Mouse (Mus musculus): ENCODE measurements around the gene Dgke. TPM values are rescaled to one million over a fixed set of nuclear protein-coding genes. Genes with fewer than 3 reads are reported as not detected.

Gene Dgke
- polyA plus RNA-seq, 1 experiment: 1.6 TPM

DNA sequence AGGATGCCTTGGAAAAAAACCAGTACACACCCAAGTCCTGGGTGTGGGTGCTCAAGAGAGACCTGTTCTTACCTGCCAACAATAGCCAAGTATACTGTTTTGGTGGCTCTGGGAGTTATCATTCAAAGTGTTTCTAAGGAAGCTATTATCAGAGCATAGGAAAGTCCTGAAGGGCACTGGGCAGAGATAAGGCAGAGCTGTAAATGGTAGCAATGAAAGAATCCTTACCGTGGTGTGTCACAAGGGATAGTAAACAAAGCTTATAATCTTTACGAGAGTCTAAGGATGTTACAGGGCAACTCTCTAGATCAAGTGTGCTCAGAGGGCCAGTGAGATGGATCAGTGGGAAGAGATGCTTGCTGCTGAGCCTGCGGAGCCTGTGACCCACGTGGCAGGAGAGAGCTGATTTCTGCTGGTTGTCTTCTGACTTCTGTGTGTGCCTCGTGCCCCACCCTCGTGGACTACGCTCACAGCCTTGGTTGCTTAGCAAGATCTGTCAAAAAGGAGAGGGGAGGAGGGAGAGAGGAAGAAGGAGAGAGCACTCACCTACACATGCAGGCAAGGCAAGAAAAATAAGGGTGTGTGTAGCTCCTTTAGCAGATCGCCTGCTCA is 44.4 kb downstream of the Dgke start:
- H3K27me3 ChIP-seq (ENCODE audit: control insufficient read depth, insufficient read depth, insufficient read length): no peaks in the 10 kb centered on the region
- H3K79me2 ChIP-seq (ENCODE audit: control insufficient read depth, insufficient read depth): no peaks in the 10 kb centered on the region
- H3K4me3 ChIP-seq (ENCODE audit: insufficient read depth, poor library complexity, severe bottlenecking): no peak overlapping the region
- H3K79me3 ChIP-seq (ENCODE audit: low read depth): no peaks in the 10 kb centered on the region
- no peak overlapping the region for H3ac ChIP-seq (ENCODE audit: control insufficient read depth, insufficient read length, low read depth)
- no peaks in the 10 kb centered on the region for H3K36me3 ChIP-seq (ENCODE audit: control insufficient read depth, insufficient read depth)
- TF ChIP-seq MYOD1 (IDR thresholded peaks at IDR 0.05; ENCODE audit: control insufficient read depth, insufficient read length, low read depth) (no peak), MYOG (IDR thresholded peaks at IDR 0.05; ENCODE audit: control insufficient read depth, extremely low read depth, insufficient read length) (no peak), CEBPB (IDR thresholded peaks at IDR 0.05; ENCODE audit: low read depth) (no peak), MAX (IDR thresholded peaks at IDR 0.05) (no peak), CTCF (IDR thresholded peaks at IDR 0.05; ENCODE audit: control insufficient read depth, insufficient read depth, insufficient read length) (no peak), FOSL1 (IDR thresholded peaks at IDR 0.05; ENCODE audit: insufficient read depth, low read length, poor library complexity, severe bottlenecking) (no peak), USF1 (IDR thresholded peaks at IDR 0.05; ENCODE audit: low read depth) (no peak)

DNA sequence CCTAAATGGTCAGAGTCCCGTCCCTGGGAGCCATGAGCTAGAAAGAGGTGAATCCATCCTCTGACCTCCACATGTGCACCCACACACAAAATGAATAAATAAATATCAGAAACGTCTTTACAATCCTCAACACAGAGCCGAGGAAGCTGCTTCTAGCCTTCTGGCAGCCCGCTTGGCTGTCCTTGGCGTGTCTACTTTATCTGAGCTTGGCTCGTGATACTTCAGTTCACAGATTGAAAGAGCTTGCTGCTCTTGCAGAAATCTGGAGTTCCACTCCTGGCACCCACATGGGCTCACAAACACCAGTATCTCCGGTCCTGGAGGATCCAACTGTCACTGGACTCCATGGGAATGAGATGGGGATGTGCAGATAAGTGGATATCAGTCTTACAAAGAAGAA is 45.0 kb downstream of the Dgke start:
- Histone ChIP-seq H3K4me3 (ENCODE audit: insufficient read depth, poor library complexity, severe bottlenecking) (no peak overlapping the region), H3ac (ENCODE audit: control insufficient read depth, insufficient read length, low read depth) (no peak overlapping the region)
- no peak for TF ChIP-seq USF1 (IDR thresholded peaks at IDR 0.05; ENCODE audit: low read depth)
- no peak for TF ChIP-seq CTCF (IDR thresholded peaks at IDR 0.05; ENCODE audit: control insufficient read depth, insufficient read depth, insufficient read length)
- no peak for TF ChIP-seq MYOD1 (IDR thresholded peaks at IDR 0.05; ENCODE audit: control insufficient read depth, insufficient read length, low read depth)
- no peak for TF ChIP-seq MAX (IDR thresholded peaks at IDR 0.05)
- TF ChIP-seq FOSL1 (IDR thresholded peaks at IDR 0.05; ENCODE audit: insufficient read depth, low read length, poor library complexity, severe bottlenecking): no peak
- TF ChIP-seq CEBPB (IDR thresholded peaks at IDR 0.05; ENCODE audit: low read depth): no peak
- no peak for TF ChIP-seq MYOG (IDR thresholded peaks at IDR 0.05; ENCODE audit: control insufficient read depth, extremely low read depth, insufficient read length)

DNA sequence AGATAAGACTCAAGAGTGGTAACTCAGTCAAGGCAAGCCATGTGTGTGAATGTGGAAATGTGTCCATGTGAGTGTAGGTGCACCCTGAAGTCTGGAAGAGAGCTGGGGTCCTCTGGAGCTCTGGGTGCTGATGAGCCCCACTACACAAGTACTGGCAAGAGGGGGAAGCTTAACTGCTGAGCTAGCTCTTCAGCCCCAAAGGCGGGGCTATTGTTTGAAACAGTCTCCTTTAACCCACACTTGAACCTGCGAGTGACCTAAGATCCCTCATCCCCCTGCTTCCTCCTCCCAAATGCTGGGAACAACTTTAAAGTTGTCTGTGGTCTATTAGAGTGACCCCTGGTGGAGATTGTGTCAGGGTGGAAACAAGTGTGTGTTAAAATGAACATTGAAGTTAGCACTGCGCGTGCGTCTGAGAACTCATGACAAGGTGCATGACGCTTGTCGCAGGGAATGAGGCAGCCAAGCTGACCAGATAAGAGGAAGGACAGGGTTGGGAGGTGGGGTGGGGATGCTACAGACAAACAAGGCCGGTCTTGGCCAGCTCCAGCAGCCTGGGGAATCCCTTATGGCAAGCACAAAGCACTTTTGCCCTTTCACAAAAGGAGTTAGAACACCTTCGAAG is 45.9 kb downstream of the Dgke start:
- Histone ChIP-seq H3K79me2 (ENCODE audit: control insufficient read depth, insufficient read depth) (no peaks in the 10 kb centered on the region), H3K36me3 (ENCODE audit: control insufficient read depth, insufficient read depth) (peaks cover 9% of the 10 kb centered on the region), H3K27me3 (ENCODE audit: control insufficient read depth, insufficient read depth, insufficient read length) (no peaks in the 10 kb centered on the region), H3K79me3 (ENCODE audit: low read depth) (no peaks in the 10 kb centered on the region), H3K4me3 (ENCODE audit: insufficient read depth, poor library complexity, severe bottlenecking) (no peak overlapping the region), H3ac (ENCODE audit: control insufficient read depth, insufficient read length, low read depth) (no peak overlapping the region)
- TF ChIP-seq FOSL1 (IDR thresholded peaks at IDR 0.05; ENCODE audit: insufficient read depth, low read length, poor library complexity, severe bottlenecking) (no peak), MYOD1 (IDR thresholded peaks at IDR 0.05; ENCODE audit: control insufficient read depth, insufficient read length, low read depth) (no peak), CEBPB (IDR thresholded peaks at IDR 0.05; ENCODE audit: low read depth) (no peak), USF1 (IDR thresholded peaks at IDR 0.05; ENCODE audit: low read depth) (no peak), CTCF (IDR thresholded peaks at IDR 0.05; ENCODE audit: control insufficient read depth, insufficient read depth, insufficient read length) (no peak), MYOG (IDR thresholded peaks at IDR 0.05; ENCODE audit: control insufficient read depth, extremely low read depth, insufficient read length) (no peak), MAX (IDR thresholded peaks at IDR 0.05) (no peak)

More for the DNA sequence above, 45.0 kb downstream of the Dgke start:
- Histone ChIP-seq H3K79me2 (ENCODE audit: control insufficient read depth, insufficient read depth) (no peaks in the 10 kb centered on the region), H3K79me3 (ENCODE audit: low read depth) (no peaks in the 10 kb centered on the region), H3K27me3 (ENCODE audit: control insufficient read depth, insufficient read depth, insufficient read length) (no peaks in the 10 kb centered on the region), H3K36me3 (ENCODE audit: control insufficient read depth, insufficient read depth) (peaks cover 4% of the 10 kb centered on the region)

GRCm38 (mm10) chr11:89017514-89018182 is 49.0 kb downstream of the Dgke start:
- no peak overlapping the region for H3K4me3 ChIP-seq (ENCODE audit: insufficient read depth, poor library complexity, severe bottlenecking)
- no peak for TF ChIP-seq CTCF (IDR thresholded peaks at IDR 0.05; ENCODE audit: control insufficient read depth, insufficient read depth, insufficient read length)
- no peak overlapping the region for H3ac ChIP-seq (ENCODE audit: control insufficient read depth, insufficient read length, low read depth)
- no peaks in the 10 kb centered on the region for H3K79me2 ChIP-seq (ENCODE audit: control insufficient read depth, insufficient read depth)
- peaks cover 18% of the 10 kb centered on the region for H3K36me3 ChIP-seq (ENCODE audit: control insufficient read depth, insufficient read depth)
- H3K27me3 ChIP-seq (ENCODE audit: control insufficient read depth, insufficient read depth, insufficient read length): no peaks in the 10 kb centered on the region
- no peaks in the 10 kb centered on the region for H3K79me3 ChIP-seq (ENCODE audit: low read depth)

GRCm38 (mm10) chr11:89012241-89012640 is 54.4 kb downstream of the Dgke start:
- Histone ChIP-seq H3ac (ENCODE audit: control insufficient read depth, insufficient read length, low read depth) (no peak overlapping the region), H3K79me3 (ENCODE audit: low read depth) (no peaks in the 10 kb centered on the region), H3K36me3 (ENCODE audit: control insufficient read depth, insufficient read depth) (peaks cover 24% of the 10 kb centered on the region), H3K4me3 (ENCODE audit: insufficient read depth, poor library complexity, severe bottlenecking) (no peak overlapping the region), H3K79me2 (ENCODE audit: control insufficient read depth, insufficient read depth) (no peaks in the 10 kb centered on the region), H3K27me3 (ENCODE audit: control insufficient read depth, insufficient read depth, insufficient read length) (no peaks in the 10 kb centered on the region)
- no peak for TF ChIP-seq MYOD1 (IDR thresholded peaks at IDR 0.05; ENCODE audit: control insufficient read depth, insufficient read length, low read depth)
- TF ChIP-seq MYOG (IDR thresholded peaks at IDR 0.05; ENCODE audit: control insufficient read depth, extremely low read depth, insufficient read length): no peak
- TF ChIP-seq MAX (IDR thresholded peaks at IDR 0.05): no peak
- no peak for TF ChIP-seq FOSL1 (IDR thresholded peaks at IDR 0.05; ENCODE audit: insufficient read depth, low read length, poor library complexity, severe bottlenecking)
- no peak for TF ChIP-seq CTCF (IDR thresholded peaks at IDR 0.05; ENCODE audit: control insufficient read depth, insufficient read depth, insufficient read length)
- no peak for TF ChIP-seq CEBPB (IDR thresholded peaks at IDR 0.05; ENCODE audit: low read depth)
- no peak for TF ChIP-seq USF1 (IDR thresholded peaks at IDR 0.05; ENCODE audit: low read depth)
